Mouse (Mus musculus) intestine, postnatal 0 days (tissue): ENCODE results near the gene Smpd2. TPM values are rescaled to one million over a fixed set of nuclear protein-coding genes. Genes with fewer than 3 reads are reported as not detected.

ENCODE experiments used
- ATAC-seq: fragments of 200-750 bp; cut with Nextera tagmentation; 2 replicates; pipeline ENCODE4 v1.8.0; 2017; ENCODE audit warnings: mild to moderate bottlenecking, moderate TSS enrichment, moderate library complexity
- H3K27ac ChIP-seq: fragments of 300-500 bp; sonication (generic); 2 replicates; pipeline ENCODE4 v1.5.1; 2014; ENCODE audit warnings: mild to moderate bottlenecking, low read depth, low read length, moderate library complexity
- H3K27me3 ChIP-seq: fragments of 300-500 bp; sonication (generic); replicated peaks from 2 replicates; pipeline ENCODE4 v1.6.1; 2014; ENCODE audit warnings: low read length, mixed read lengths; ENCODE audit not compliant: control insufficient read depth, insufficient read depth
- H3K36me3 ChIP-seq: fragments of 300-500 bp; sonication (generic); 2 replicates; pipeline ENCODE4 v1.6.1; 2014; ENCODE audit warnings: mild to moderate bottlenecking, moderate library complexity; ENCODE audit not compliant: control insufficient read depth, insufficient read depth
- H3K4me1 ChIP-seq: fragments of 300-500 bp; sonication (generic); replicated peaks from 2 replicates; pipeline ENCODE4 v1.6.1; 2014; ENCODE audit warnings: antibody characterized with exemption, low read length, mixed read lengths; ENCODE audit not compliant: control insufficient read depth, insufficient read depth
- H3K4me2 ChIP-seq: fragments of 300-500 bp; sonication (generic); replicated peaks from 2 replicates; pipeline ENCODE4 v1.6.1; 2014; ENCODE audit warnings: low read depth, mild to moderate bottlenecking, moderate library complexity
- H3K4me3 ChIP-seq: fragments of 300-500 bp; sonication (generic); 2 replicates; pipeline ENCODE4 v1.5.1; 2014; ENCODE audit warnings: low read depth, low read length
- H3K9ac ChIP-seq: fragments of 300-500 bp; sonication (generic); 2 replicates; pipeline ENCODE4 v1.6.1; 2014; ENCODE audit warnings: mild to moderate bottlenecking, low read depth, low read length
- H3K9me3 ChIP-seq: fragments of 300-500 bp; sonication (generic); 2 replicates; pipeline ENCODE4 v1.6.1; 2016; ENCODE audit warnings: mixed run types; ENCODE audit not compliant: control insufficient read depth
- CTCF ChIP-seq: sonication (generic); IDR thresholded peaks from 2 replicates; pipeline ENCODE4 v1.5.1; 2016; ENCODE audit warnings: low read depth, mild to moderate bottlenecking, control low read depth, antibody characterized with exemption, moderate library complexity
- WGBS: fragments of 180-500 bp; shearing (Covaris S2); extraction: QIAGEN DNeasy Blood & Tissue Kit; methylation state at CpG from one replicate; pipeline ENCODE4 v1.1.7; 2014; 5-methylcytosine and 5-hydroxymethylcytosine counted together
- polyA plus RNA-seq: library from polyadenylated mRNA; unstranded; fragments of >200 nt; fragmentation: Nextera tagmentation; extraction: Ambion mirVana; gene quantifications from 2 replicates; pipeline ENCODE4 v1.2.1, GENCODE M21; 2015

The Smpd2 gene
- polyA plus RNA-seq, 1 experiment from 2014 or later: 65.1 TPM

GRCm38 (mm10) chr10:41470693-41471092 lies 19.5 kb downstream of the Smpd2 start:
- no peaks in the 10 kb centered on the region for H3K9me3 ChIP-seq
- H3K27me3 ChIP-seq: no peaks in the 10 kb centered on the region
- H3K4me2 ChIP-seq: no peak overlapping the region
- TF ChIP-seq CTCF: no peak
- no peak overlapping the region for H3K4me3 ChIP-seq
- no peak overlapping the region; the same call in 1 of the 2 replicates for H3K27ac ChIP-seq
- H3K9ac ChIP-seq: no peak overlapping the region
- 42% methylated on average over 3 of the region's 3 CpGs for WGBS
- peaks cover 10% of the 10 kb centered on the region; the same call in 1 of the 2 replicates for H3K36me3 ChIP-seq
- peak; percentile 59 for ATAC-seq
- 0 out of 2 replicates have a peak, but pooled peaks cover 3% of the 10 kb centered on the region for H3K4me1 ChIP-seq

- Histone ChIP-seq H3K9ac (no peak overlapping the region), H3K4me2 (no peak overlapping the region), H3K27me3 (no peaks in the 10 kb centered on the region), H3K27ac (no peak overlapping the region), H3K4me1 (no peaks in the 10 kb centered on the region), H3K9me3 (no peaks in the 10 kb centered on the region), H3K4me3 (no peak overlapping the region), H3K36me3 (peaks cover 28% of the 10 kb centered on the region; the same call in 1 of the 2 replicates)
- 71% methylated on average over 6 of the region's 6 CpGs for WGBS
- no peak for TF ChIP-seq CTCF
- no peak for ATAC-seq
Observed at GRCm38 (mm10) chr10:41467325-41467724, 22.8 kb downstream of the Smpd2 start.

DNA sequence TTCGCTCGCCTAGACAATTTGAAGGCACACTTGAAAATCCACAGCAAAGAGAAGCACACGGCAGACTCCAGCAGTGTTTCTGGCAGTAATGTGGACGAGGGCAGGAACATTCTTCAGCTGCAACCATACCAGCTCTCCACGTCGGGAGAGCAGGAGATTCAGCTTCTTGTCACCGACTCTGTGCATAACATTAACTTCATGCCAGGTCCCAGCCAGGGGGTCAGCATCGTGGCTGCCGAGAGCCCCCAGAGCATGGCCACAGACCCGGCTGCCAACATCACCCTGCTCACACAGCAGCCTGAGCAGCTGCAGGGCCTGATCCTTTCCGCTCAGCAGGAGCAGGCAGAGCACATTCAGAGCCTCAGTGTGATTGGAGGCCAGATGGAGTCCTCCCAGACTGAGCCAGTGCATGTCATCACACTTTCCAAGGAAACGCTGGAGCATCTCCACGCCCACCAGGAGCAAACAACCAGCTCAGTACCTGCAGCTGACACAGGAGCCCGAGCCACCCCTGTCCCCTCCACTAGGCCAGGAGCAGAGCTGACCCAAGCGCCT lies 25.7 kb downstream of the Smpd2 start:
- Histone ChIP-seq H3K27ac (no peak overlapping the region), H3K4me3 (no peak overlapping the region), H3K4me1 (no peaks in the 10 kb centered on the region), H3K9me3 (no peaks in the 10 kb centered on the region), H3K36me3 (peaks cover 38% of the 10 kb centered on the region; the same call in 1 of the 2 replicates), H3K9ac (no peak overlapping the region), H3K27me3 (no peaks in the 10 kb centered on the region), H3K4me2 (no peak overlapping the region)
- TF ChIP-seq CTCF: no peak
- no peak for ATAC-seq
- WGBS: 74% methylated on average over 15 of the region's 15 CpGs

DNA sequence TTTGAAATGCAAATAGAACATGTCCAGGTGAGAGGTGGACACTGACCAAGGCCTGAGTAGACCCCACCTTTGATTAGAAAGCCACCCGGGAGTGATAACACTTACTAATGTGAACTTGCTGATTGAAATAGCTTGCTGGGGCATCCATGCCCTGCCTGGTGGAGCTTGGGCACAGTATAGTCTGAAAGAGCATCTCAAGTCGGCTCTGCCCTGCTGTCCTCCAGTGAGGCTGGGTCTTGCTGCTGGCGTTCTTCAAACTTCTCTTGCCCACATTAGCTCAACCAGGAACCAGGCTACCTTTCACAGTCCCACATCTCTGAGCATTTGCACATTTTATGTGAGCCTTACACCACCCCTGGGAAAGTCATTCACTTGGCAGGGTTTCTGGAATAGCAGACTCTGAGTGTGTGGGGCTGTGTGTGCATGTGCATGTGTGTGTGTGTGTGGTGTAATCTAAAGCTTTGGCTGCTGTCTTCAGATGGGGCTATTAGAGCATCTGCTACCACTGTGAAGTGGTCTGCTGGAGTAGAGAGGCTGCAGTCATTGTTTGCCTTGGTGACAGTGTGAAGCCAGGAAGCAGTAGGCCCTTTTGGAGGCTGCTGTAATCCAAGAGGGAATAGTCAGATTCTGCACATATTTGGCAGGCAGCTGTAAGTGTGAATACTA lies 29.0 kb downstream of the Smpd2 start:
- Histone ChIP-seq H3K27me3 (no peaks in the 10 kb centered on the region), H3K9me3 (no peaks in the 10 kb centered on the region), H3K9ac (no peak overlapping the region), H3K4me1 (no peaks in the 10 kb centered on the region), H3K4me2 (no peak overlapping the region), H3K36me3 (peaks cover 38% of the 10 kb centered on the region), H3K27ac (no peak overlapping the region), H3K4me3 (no peak overlapping the region)
- no peak for ATAC-seq
- TF ChIP-seq CTCF: no peak
- 89% methylated on average over 3 of the region's 3 CpGs for WGBS

DNA sequence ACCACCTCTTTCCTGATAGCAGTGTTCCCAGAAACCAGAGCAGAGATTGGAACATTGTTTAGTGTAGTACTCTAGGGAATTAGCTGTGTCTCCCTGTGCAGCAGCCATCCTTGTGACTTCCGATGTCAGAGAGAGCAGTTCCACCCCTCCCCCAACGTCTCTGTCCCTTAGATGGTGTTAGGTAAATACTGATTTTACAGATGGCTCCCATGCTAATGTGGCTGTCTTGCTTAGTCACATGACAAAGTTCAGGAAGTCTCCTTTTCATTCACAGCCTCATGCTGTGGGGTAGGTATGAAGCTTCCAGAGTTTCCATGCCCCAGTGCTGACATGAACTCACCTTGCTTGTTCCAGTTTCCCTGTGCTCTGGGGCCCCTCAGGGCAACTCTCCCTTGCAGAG lies 29.7 kb downstream of the Smpd2 start:
- Histone ChIP-seq H3K9ac (no peak overlapping the region), H3K27ac (no peak overlapping the region), H3K4me3 (no peak overlapping the region), H3K27me3 (no peaks in the 10 kb centered on the region), H3K36me3 (peaks cover 45% of the 10 kb centered on the region), H3K4me2 (no peak overlapping the region), H3K9me3 (no peaks in the 10 kb centered on the region), H3K4me1 (no peaks in the 10 kb centered on the region)
- TF ChIP-seq CTCF: no peak
- no peak for ATAC-seq
- 12% methylated on average over 2 of the region's 2 CpGs for WGBS

DNA sequence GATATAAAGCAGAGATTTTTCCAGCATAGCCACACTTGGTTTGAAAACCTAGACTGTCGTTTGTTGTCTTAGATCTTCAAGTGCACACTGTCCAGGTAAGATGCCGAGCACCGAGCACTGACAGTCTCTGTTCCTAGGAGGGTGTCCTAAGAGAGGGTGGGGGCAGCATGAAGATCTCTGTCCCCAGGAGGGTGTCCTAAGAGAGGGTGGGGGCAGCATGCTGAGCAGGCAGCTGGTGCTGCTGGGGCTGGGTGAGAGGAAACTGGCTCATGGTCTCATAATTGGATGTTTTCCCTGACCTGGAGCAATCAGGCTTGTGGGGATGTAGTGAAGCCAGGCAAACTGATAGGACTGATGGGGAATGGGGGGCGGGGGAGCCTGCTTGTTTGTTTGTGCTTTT lies 30.2 kb downstream of the Smpd2 start:
- H3K36me3 ChIP-seq: peaks cover 48% of the 10 kb centered on the region
- no peaks in the 10 kb centered on the region for H3K4me1 ChIP-seq
- no peak overlapping the region for H3K4me2 ChIP-seq
- no peak overlapping the region for H3K4me3 ChIP-seq
- no peak overlapping the region for H3K9ac ChIP-seq
- no peak for ATAC-seq
- H3K9me3 ChIP-seq: no peaks in the 10 kb centered on the region
- 84% methylated on average over 4 of the region's 4 CpGs for WGBS
- H3K27me3 ChIP-seq: no peaks in the 10 kb centered on the region
- H3K27ac ChIP-seq: no peak overlapping the region
- TF ChIP-seq CTCF: no peak
